Mouse (Mus musculus) kidney, postnatal 4 days (tissue): ENCODE results near the gene Olfr646.

Source experiments
- DNase-seq, 2 experiments: peaks; one replicate each; pipeline ENCODE4 v3.0.0; 2021; ENCODE audit warnings: mixed read lengths in 2 of 2

Olfr646 gene

GRCm38 (mm10) chr7:104104757-104104972 lies at the start of gene Olfr646:
TSS of gene Olfr646 (plus strand) at chr7:104104873.
- no peak for DNase-seq

- DNase-seq = no peak
These were observed 45.5 kb upstream of the Olfr646 start for GRCm38 (mm10) chr7:104059215-104059614.

GRCm38 (mm10) chr7:104061345-104061744 lies 43.3 kb upstream of the Olfr646 start, which contains the start of gene 4930516K23Rik:
TSS of gene 4930516K23Rik (minus strand) at chr7:104061445.
- DNase-seq = no peak

- no peak for DNase-seq
These were observed 32.9 kb upstream of the Olfr646 start, which contains the start of gene Olfr644 for GRCm38 (mm10) chr7:104071769-104072168. TSS of gene Olfr644 (minus strand) at chr7:104071869.

- DNase-seq = no peak
These were observed 19.3 kb upstream of the Olfr646 start, which contains the start of gene Olfr645 for GRCm38 (mm10) chr7:104085365-104085764. TSS of gene Olfr645 (minus strand) at chr7:104085465.

GRCm38 (mm10) chr7:104103913-104104756 lies 538 bp upstream of the Olfr646 start:
- no peak for DNase-seq

GRCm38 (mm10) chr7:104129726-104130125 lies 25.1 kb downstream of the Olfr646 start, which contains the start of gene Ubqln5:
TSS of gene Ubqln5 (minus strand) at chr7:104129826.
- no peak for DNase-seq

- DNase-seq = no peak
These were observed 32.6 kb downstream of the Olfr646 start, which contains the start of gene Olfr643 for GRCm38 (mm10) chr7:104137305-104137704. TSS of gene Olfr643 (minus strand) at chr7:104137405.

- DNase-seq = no peak
These were observed 38.5 kb downstream of the Olfr646 start, which contains the start of gene Ubqln3 for GRCm38 (mm10) chr7:104143179-104143578. TSS of gene Ubqln3 (minus strand) at chr7:104143279.

- no peak for DNase-seq
These were observed 45.8 kb downstream of the Olfr646 start, which contains the start of gene Ubqlnl for GRCm38 (mm10) chr7:104150456-104150855. TSS of gene Ubqlnl (minus strand) at chr7:104150556.
